Mouse (Mus musculus): Measurements from ENCODE around the gene Tex21. TPM values are rescaled to one million over a fixed set of nuclear protein-coding genes. Genes with fewer than 3 reads are reported as not detected.
A peak's percentile ranks its signal among the peaks of the same experiment; 100 is the strongest.

The Tex21 gene
- total and polyA plus RNA-seq, 2 experiments from 2014 or later: not detected

DNA sequence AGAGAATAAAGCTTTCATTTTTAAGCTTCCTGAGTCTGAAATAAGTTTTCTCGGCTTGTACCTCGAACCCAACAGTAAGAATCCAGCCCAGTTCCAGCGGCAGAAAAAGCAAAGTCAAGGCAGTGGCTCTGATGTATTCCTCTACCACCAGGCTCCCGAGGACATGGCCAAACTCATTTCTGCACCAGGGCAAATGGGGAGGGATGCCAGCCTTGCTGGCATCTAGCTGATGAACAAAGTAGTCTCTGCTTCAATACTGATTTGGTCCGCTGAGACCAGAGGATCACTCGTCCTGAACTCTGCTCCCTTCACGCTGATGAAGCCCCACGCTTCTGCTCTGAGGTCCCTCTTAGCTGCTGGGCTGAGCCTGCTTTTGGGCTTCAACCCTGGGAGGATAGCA is 7.4 kb upstream of the Tex21 start:
- no peak for DNase-seq (ENCODE audit: low spot score)
- Histone ChIP-seq H3K36me3 (ENCODE audit: insufficient read depth, low read length) (no peaks in the 10 kb centered on the region), H3K4me2 (ENCODE audit: low read depth, low read length) (peak overlapping the region; percentile 76), H3K4me1 (ENCODE audit: insufficient read depth, low read length) (peaks cover 12% of the 10 kb centered on the region), H3K27me3 (ENCODE audit: insufficient read depth, low read length) (no peaks in the 10 kb centered on the region), H3K27ac (peak overlapping the region; percentile 94), H3K4me3 (ENCODE audit: low read length) (no peak overlapping the region), H3K9me3 (ENCODE audit: low read length) (no peaks in the 10 kb centered on the region), H3K9ac (replicated peaks; ENCODE audit: low read length) (no peak overlapping the region)
- ATAC-seq: no peak
- TF ChIP-seq CTCF (IDR thresholded peaks at IDR 0.05; ENCODE audit: low read depth): no peak
- WGBS: 73% methylated on average over 8 of the region's 8 CpGs

DNA sequence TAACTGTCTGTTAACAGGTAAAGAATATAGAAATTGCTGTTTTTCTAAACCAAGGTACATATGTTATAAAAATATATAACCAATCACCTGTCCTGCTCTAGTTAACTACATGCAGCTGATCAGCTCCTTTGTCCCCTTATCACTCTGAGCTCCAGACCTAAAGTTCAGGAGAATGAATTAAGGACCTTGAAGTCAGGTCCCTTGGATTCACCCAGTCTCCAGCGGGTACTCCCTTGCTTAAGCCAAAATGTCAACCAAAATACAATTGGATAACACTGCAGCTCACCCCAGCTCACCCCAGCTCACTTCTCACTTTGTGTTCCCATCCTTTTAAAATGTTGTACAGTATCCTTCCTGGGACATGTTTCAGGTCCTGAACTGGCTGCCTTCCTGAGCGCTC is 7.0 kb upstream of the Tex21 start:
- no peak overlapping the region for H3K9ac ChIP-seq (replicated peaks; ENCODE audit: low read length)
- 86% methylated on average over 2 of the region's 2 CpGs for WGBS
- DNase-seq (ENCODE audit: low spot score) (no peak), ATAC-seq (no peak)
- H3K4me2 ChIP-seq (ENCODE audit: low read depth, low read length): no peak overlapping the region
- H3K36me3 ChIP-seq (ENCODE audit: insufficient read depth, low read length): no peaks in the 10 kb centered on the region
- H3K4me1 ChIP-seq (ENCODE audit: insufficient read depth, low read length): peaks cover 12% of the 10 kb centered on the region
- H3K9me3 ChIP-seq (ENCODE audit: low read length): no peaks in the 10 kb centered on the region
- no peak for TF ChIP-seq CTCF (IDR thresholded peaks at IDR 0.05; ENCODE audit: low read depth)
- no peak overlapping the region for H3K4me3 ChIP-seq (ENCODE audit: low read length)
- no peak overlapping the region; the same call in 1 of the 2 replicates for H3K27ac ChIP-seq
- no peaks in the 10 kb centered on the region for H3K27me3 ChIP-seq (ENCODE audit: insufficient read depth, low read length)

DNA sequence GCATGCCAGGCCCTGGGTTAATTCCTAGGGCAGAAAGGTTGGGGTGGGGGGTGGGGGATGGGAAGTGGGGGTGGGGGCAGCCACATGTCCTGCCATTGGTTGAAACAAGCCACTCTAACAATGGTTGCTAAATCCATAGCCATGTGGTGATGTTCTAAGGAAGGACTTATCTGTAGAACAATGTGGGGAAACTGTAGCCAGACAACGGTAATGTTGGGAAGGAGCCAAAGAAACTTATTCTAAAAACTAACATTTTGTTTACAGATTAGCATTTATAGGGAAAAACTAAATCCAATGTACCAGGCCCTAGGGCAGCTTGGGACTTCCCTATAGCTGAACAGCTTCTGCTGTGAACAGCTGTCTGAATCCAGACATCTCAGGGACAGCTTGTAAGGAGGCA is 6.5 kb upstream of the Tex21 start:
- no peak for DNase-seq (ENCODE audit: low spot score)

DNA sequence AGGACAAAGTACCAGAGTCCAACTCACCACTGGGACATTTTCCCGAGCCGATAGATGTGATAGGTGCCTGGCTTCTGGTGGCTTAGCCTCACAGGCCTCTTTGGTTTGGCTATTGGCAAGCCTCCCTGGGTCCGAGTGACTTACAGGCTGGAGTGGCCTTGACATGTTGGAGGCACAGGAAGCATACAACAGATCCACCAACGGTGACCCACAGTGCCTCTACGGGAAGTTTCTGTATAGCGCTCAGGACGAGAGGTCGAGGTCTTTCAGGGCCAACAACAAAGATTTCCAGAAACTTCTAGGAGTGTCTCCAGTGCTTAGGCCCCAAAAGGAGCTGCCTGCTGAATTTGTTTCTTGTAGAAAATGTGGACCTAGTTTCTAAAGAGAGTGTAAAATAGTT is 1.6 kb downstream of the Tex21 start:
- ATAC-seq: no peak
- no peak for TF ChIP-seq CTCF (IDR thresholded peaks at IDR 0.05; ENCODE audit: low read depth)
- H3K4me1 ChIP-seq (ENCODE audit: insufficient read depth, low read length): no peaks in the 10 kb centered on the region

More for the DNA sequence above, 6.5 kb upstream of the Tex21 start:
- H3K27me3 ChIP-seq (ENCODE audit: insufficient read depth, low read length): no peaks in the 10 kb centered on the region
- peaks cover 12% of the 10 kb centered on the region for H3K4me1 ChIP-seq (ENCODE audit: insufficient read depth, low read length)
- H3K9me3 ChIP-seq (ENCODE audit: low read length): no peaks in the 10 kb centered on the region
- 76% methylated on average over 1 of the region's 1 CpGs for WGBS
- H3K4me2 ChIP-seq (ENCODE audit: low read depth, low read length): no peak overlapping the region
- H3K27ac ChIP-seq: no peak overlapping the region
- H3K4me3 ChIP-seq (ENCODE audit: low read length): no peak overlapping the region
- no peaks in the 10 kb centered on the region for H3K36me3 ChIP-seq (ENCODE audit: insufficient read depth, low read length)
- TF ChIP-seq CTCF (IDR thresholded peaks at IDR 0.05; ENCODE audit: low read depth): no peak
- ATAC-seq: no peak
- no peak overlapping the region for H3K9ac ChIP-seq (replicated peaks; ENCODE audit: low read length)

DNA sequence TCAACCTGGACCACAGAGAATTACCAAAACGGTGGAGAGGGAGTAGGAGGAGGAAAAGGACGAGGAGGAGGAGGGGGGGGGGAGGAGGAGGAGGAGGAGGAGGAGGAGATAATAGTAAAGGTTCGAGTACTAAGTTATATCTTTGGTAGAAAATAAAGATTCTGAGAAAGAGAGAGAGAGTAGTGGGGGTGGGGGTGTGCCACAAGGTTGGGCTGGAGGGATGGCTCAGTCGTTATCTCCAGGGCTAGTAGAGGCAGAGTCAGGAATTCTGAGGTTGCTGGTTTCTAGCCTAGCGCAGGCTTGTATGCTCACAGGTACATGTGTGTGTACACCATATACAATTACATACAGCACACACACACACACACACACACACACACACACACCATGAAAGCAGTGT is 4.7 kb downstream of the Tex21 start:
- H3K9ac ChIP-seq (replicated peaks; ENCODE audit: low read length): no peak overlapping the region
- 55% methylated on average over 5 of the region's 5 CpGs for WGBS
- no peaks in the 10 kb centered on the region for H3K36me3 ChIP-seq (ENCODE audit: insufficient read depth, low read length)
- no peaks in the 10 kb centered on the region for H3K27me3 ChIP-seq (ENCODE audit: insufficient read depth, low read length)
- no peak for ATAC-seq
- no peaks in the 10 kb centered on the region for H3K9me3 ChIP-seq (ENCODE audit: low read length)
- no peak for TF ChIP-seq CTCF (IDR thresholded peaks at IDR 0.05; ENCODE audit: low read depth)
- no peak for DNase-seq (ENCODE audit: low spot score)
- H3K4me2 ChIP-seq (ENCODE audit: low read depth, low read length): no peak overlapping the region
- H3K4me1 ChIP-seq (ENCODE audit: insufficient read depth, low read length): no peaks in the 10 kb centered on the region
- H3K4me3 ChIP-seq (ENCODE audit: low read length): no peak overlapping the region
- no peak overlapping the region for H3K27ac ChIP-seq

More for the DNA sequence above, 1.6 kb downstream of the Tex21 start:
- Histone ChIP-seq H3K27ac (no peak overlapping the region), H3K27me3 (ENCODE audit: insufficient read depth, low read length) (no peaks in the 10 kb centered on the region), H3K36me3 (ENCODE audit: insufficient read depth, low read length) (no peaks in the 10 kb centered on the region), H3K4me2 (ENCODE audit: low read depth, low read length) (no peak overlapping the region), H3K9ac (replicated peaks; ENCODE audit: low read length) (no peak overlapping the region), H3K9me3 (ENCODE audit: low read length) (no peaks in the 10 kb centered on the region), H3K4me3 (ENCODE audit: low read length) (no peak overlapping the region)
- no peak for DNase-seq (ENCODE audit: low spot score)
- 91% methylated on average over 8 of the region's 8 CpGs for WGBS

DNA sequence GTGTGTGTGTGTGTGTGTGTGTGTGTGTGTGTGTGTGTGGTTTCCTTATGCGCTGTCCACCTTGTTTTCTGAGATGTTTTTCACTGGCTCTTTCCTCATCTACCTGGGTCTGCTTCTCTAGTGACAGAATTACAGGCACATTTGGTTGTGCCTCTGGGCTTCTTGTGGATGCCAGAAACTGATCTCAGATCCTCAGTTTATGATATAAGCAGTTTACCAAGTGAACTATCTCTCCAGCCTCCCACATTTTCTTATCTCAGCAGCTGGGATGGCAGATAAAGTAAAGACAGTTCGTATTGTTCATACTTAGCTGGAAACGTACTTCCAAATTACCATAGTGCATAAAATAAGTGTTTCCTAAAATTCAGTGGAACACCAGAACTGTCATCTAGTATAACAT is 5.5 kb downstream of the Tex21 start:
- H3K27me3 ChIP-seq (ENCODE audit: insufficient read depth, low read length): no peaks in the 10 kb centered on the region
- no peak for ATAC-seq
- no peak overlapping the region for H3K4me2 ChIP-seq (ENCODE audit: low read depth, low read length)
- H3K9me3 ChIP-seq (ENCODE audit: low read length): no peaks in the 10 kb centered on the region
- H3K36me3 ChIP-seq (ENCODE audit: insufficient read depth, low read length): no peaks in the 10 kb centered on the region
- H3K27ac ChIP-seq: no peak overlapping the region
- no peak overlapping the region for H3K9ac ChIP-seq (replicated peaks; ENCODE audit: low read length)
- no peaks in the 10 kb centered on the region for H3K4me1 ChIP-seq (ENCODE audit: insufficient read depth, low read length)
- H3K4me3 ChIP-seq (ENCODE audit: low read length): no peak overlapping the region
- 88% methylated on average over 3 of the region's 3 CpGs for WGBS
- DNase-seq (ENCODE audit: low spot score): no peak
- no peak for TF ChIP-seq CTCF (IDR thresholded peaks at IDR 0.05; ENCODE audit: low read depth)

DNA sequence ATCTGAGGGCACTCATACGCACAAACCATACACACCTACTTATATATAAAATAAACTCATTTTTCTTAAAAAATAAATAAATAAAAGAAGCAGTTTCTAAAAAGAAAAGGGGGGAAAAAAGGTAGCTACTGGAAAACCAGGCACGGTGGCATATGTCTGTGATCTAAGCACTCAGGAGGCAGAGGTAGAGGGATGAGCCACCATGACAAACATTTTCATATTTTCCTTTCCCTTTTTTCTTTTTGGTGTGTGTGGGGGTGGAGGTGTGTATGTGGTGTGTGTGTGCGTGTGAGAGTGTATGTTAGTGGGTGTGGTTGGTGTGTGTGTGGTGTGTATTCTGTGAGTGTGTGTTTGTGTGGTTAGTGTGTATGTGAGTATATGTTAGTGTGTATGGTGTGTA is 5.9 kb downstream of the Tex21 start:
- DNase-seq (ENCODE audit: low spot score): no peak
- WGBS: 94% methylated on average over 3 of the region's 3 CpGs
- Histone ChIP-seq H3K27me3 (ENCODE audit: insufficient read depth, low read length) (no peaks in the 10 kb centered on the region), H3K4me2 (ENCODE audit: low read depth, low read length) (no peak overlapping the region), H3K9me3 (ENCODE audit: low read length) (no peaks in the 10 kb centered on the region), H3K4me1 (ENCODE audit: insufficient read depth, low read length) (no peaks in the 10 kb centered on the region), H3K27ac (no peak overlapping the region), H3K9ac (replicated peaks; ENCODE audit: low read length) (no peak overlapping the region), H3K36me3 (ENCODE audit: insufficient read depth, low read length) (no peaks in the 10 kb centered on the region), H3K4me3 (ENCODE audit: low read length) (no peak overlapping the region)
- no peak for TF ChIP-seq CTCF (IDR thresholded peaks at IDR 0.05; ENCODE audit: low read depth)
- ATAC-seq: no peak
